Mouse (Mus musculus): ENCODE data around the gene Prkcb. TPM values are rescaled to one million over a fixed set of nuclear protein-coding genes. Genes with fewer than 3 reads are reported as not detected.

The Prkcb gene
- polyA plus RNA-seq, 1 experiment = 0.83 TPM

GRCm38 (mm10) chr7:122477566-122478564, 189.3 kb downstream of the Prkcb start:
- peaks cover 15% of the 10 kb centered on the region for H3K4me1 ChIP-seq
- peaks cover 14% of the 10 kb centered on the region for H3K27me3 ChIP-seq (replicated peaks)
- no peak for TF ChIP-seq FLI1 (IDR thresholded peaks at IDR 0.05; ENCODE audit: low read length)
- no peak for TF ChIP-seq GATA1 (IDR thresholded peaks at IDR 0.05; ENCODE audit: borderline replicate concordance, low read length)
- H3K9me3 ChIP-seq = peaks cover 22% of the 10 kb centered on the region
- H3K4me3 ChIP-seq (replicated peaks) = no peak overlapping the region
- no peaks in the 10 kb centered on the region for H3K36me3 ChIP-seq (replicated peaks; ENCODE audit: low read length)

- H3K4me1 ChIP-seq = peaks cover under 1% of the 10 kb centered on the region; the same call in 1 of the 2 replicates
- H3K36me3 ChIP-seq (replicated peaks; ENCODE audit: low read length) = no peaks in the 10 kb centered on the region
- H3K4me3 ChIP-seq (replicated peaks) = no peak overlapping the region
- no peak for TF ChIP-seq GATA1 (IDR thresholded peaks at IDR 0.05; ENCODE audit: borderline replicate concordance, low read length)
- no peak for TF ChIP-seq FLI1 (IDR thresholded peaks at IDR 0.05; ENCODE audit: low read length)
- H3K9me3 ChIP-seq = peaks cover 13% of the 10 kb centered on the region
- H3K27me3 ChIP-seq (replicated peaks) = peaks cover 22% of the 10 kb centered on the region
Observed at GRCm38 (mm10) chr7:122483949-122484348, 195.4 kb downstream of the Prkcb start.

GRCm38 (mm10) chr7:122487929-122488571, 199.5 kb downstream of the Prkcb start:
- TF ChIP-seq GATA1 (IDR thresholded peaks at IDR 0.05; ENCODE audit: borderline replicate concordance, low read length) = no peak
- TF ChIP-seq FLI1 (IDR thresholded peaks at IDR 0.05; ENCODE audit: low read length) = no peak
- Histone ChIP-seq H3K4me1 (no peaks in the 10 kb centered on the region), H3K36me3 (replicated peaks; ENCODE audit: low read length) (no peaks in the 10 kb centered on the region), H3K4me3 (replicated peaks) (no peak overlapping the region), H3K9me3 (0 out of 2 replicates have a peak, but pooled peaks cover 3% of the 10 kb centered on the region), H3K27me3 (replicated peaks) (peaks cover 18% of the 10 kb centered on the region)

GRCm38 (mm10) chr7:122492041-122492440, 203.5 kb downstream of the Prkcb start:
- H3K4me3 ChIP-seq (replicated peaks) = no peak overlapping the region
- TF ChIP-seq GATA1 (IDR thresholded peaks at IDR 0.05; ENCODE audit: borderline replicate concordance, low read length) = no peak
- no peak for TF ChIP-seq FLI1 (IDR thresholded peaks at IDR 0.05; ENCODE audit: low read length)
- peaks cover 14% of the 10 kb centered on the region for H3K27me3 ChIP-seq (replicated peaks)
- no peaks in the 10 kb centered on the region for H3K9me3 ChIP-seq
- H3K4me1 ChIP-seq = no peaks in the 10 kb centered on the region
- H3K36me3 ChIP-seq (replicated peaks; ENCODE audit: low read length) = no peaks in the 10 kb centered on the region

- Histone ChIP-seq H3K4me1 (no peaks in the 10 kb centered on the region), H3K36me3 (replicated peaks; ENCODE audit: low read length) (no peaks in the 10 kb centered on the region), H3K9me3 (no peaks in the 10 kb centered on the region), H3K4me3 (replicated peaks) (no peak overlapping the region), H3K27me3 (replicated peaks) (peaks cover 16% of the 10 kb centered on the region)
- TF ChIP-seq GATA1 (IDR thresholded peaks at IDR 0.05; ENCODE audit: borderline replicate concordance, low read length) = no peak
- no peak for TF ChIP-seq FLI1 (IDR thresholded peaks at IDR 0.05; ENCODE audit: low read length)
Observed at GRCm38 (mm10) chr7:122492936-122493335, 204.4 kb downstream of the Prkcb start.

GRCm38 (mm10) chr7:122494088-122494487, 205.5 kb downstream of the Prkcb start:
- peaks cover 25% of the 10 kb centered on the region for H3K27me3 ChIP-seq (replicated peaks)
- H3K4me1 ChIP-seq = no peaks in the 10 kb centered on the region; the same call in 1 of the 2 replicates
- H3K9me3 ChIP-seq = no peaks in the 10 kb centered on the region
- no peak overlapping the region for H3K4me3 ChIP-seq (replicated peaks)
- TF ChIP-seq FLI1 (IDR thresholded peaks at IDR 0.05; ENCODE audit: low read length) = no peak
- TF ChIP-seq GATA1 (IDR thresholded peaks at IDR 0.05; ENCODE audit: borderline replicate concordance, low read length) = no peak
- no peaks in the 10 kb centered on the region for H3K36me3 ChIP-seq (replicated peaks; ENCODE audit: low read length)

GRCm38 (mm10) chr7:122497516-122497915, 209.0 kb downstream of the Prkcb start:
- no peak for TF ChIP-seq GATA1 (IDR thresholded peaks at IDR 0.05; ENCODE audit: borderline replicate concordance, low read length)
- TF ChIP-seq FLI1 (IDR thresholded peaks at IDR 0.05; ENCODE audit: low read length) = no peak
- Histone ChIP-seq H3K36me3 (replicated peaks; ENCODE audit: low read length) (no peaks in the 10 kb centered on the region), H3K27me3 (replicated peaks) (peaks cover 27% of the 10 kb centered on the region), H3K4me3 (replicated peaks) (no peak overlapping the region), H3K9me3 (no peaks in the 10 kb centered on the region), H3K4me1 (peaks cover 13% of the 10 kb centered on the region)

- Histone ChIP-seq H3K36me3 (replicated peaks; ENCODE audit: low read length) (no peaks in the 10 kb centered on the region), H3K27me3 (replicated peaks) (peaks cover 21% of the 10 kb centered on the region), H3K4me1 (peaks cover 13% of the 10 kb centered on the region), H3K4me3 (replicated peaks) (no peak overlapping the region), H3K9me3 (no peaks in the 10 kb centered on the region)
- no peak for TF ChIP-seq FLI1 (IDR thresholded peaks at IDR 0.05; ENCODE audit: low read length)
- no peak for TF ChIP-seq GATA1 (IDR thresholded peaks at IDR 0.05; ENCODE audit: borderline replicate concordance, low read length)
Observed at GRCm38 (mm10) chr7:122498461-122498860, 209.9 kb downstream of the Prkcb start.

- TF ChIP-seq FLI1 (IDR thresholded peaks at IDR 0.05; ENCODE audit: low read length) (no peak), GATA1 (IDR thresholded peaks at IDR 0.05; ENCODE audit: borderline replicate concordance, low read length) (no peak)
- H3K4me3 ChIP-seq (replicated peaks) = no peak overlapping the region
- H3K9me3 ChIP-seq = no peaks in the 10 kb centered on the region
- H3K27me3 ChIP-seq (replicated peaks) = peaks cover 21% of the 10 kb centered on the region
- no peaks in the 10 kb centered on the region for H3K36me3 ChIP-seq (replicated peaks; ENCODE audit: low read length)
- H3K4me1 ChIP-seq = peaks cover 13% of the 10 kb centered on the region
Observed at GRCm38 (mm10) chr7:122499743-122500597, 211.4 kb downstream of the Prkcb start.

Measured in megakaryocyte, embryonic 14.5 days (primary cell).